Mouse (Mus musculus): ENCODE data around the gene AI467606.

AI467606 gene

GRCm38 (mm10) chr7:127096456-127096855 is 5.3 kb downstream of the AI467606 start:
- no peak for DNase-seq

GRCm38 (mm10) chr7:127098521-127098920 is 7.4 kb downstream of the AI467606 start:
- DNase-seq: no peak

- no peak for DNase-seq
These were observed 7.8 kb downstream of the AI467606 start for GRCm38 (mm10) chr7:127098950-127099349.

DNA sequence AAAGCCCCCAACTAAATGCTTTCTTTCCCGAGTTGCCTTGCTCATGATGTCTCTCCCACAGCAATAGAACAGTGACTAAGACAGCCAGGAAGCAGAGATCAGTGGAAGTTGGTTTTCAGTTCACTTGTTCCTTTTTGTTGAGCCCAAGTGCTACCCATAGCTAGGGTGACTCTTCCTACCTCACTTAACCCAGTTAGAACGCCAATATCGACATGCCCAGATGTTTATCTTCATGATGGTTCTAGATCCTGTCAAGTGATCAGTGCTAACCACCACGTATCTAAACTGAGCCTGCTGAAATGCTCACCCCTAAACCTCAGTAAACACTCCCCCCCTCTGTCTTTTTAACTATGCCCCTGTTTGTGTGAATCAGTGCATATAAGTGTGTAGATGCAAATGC is 8.4 kb downstream of the AI467606 start:
- DNase-seq: no peak

DNA sequence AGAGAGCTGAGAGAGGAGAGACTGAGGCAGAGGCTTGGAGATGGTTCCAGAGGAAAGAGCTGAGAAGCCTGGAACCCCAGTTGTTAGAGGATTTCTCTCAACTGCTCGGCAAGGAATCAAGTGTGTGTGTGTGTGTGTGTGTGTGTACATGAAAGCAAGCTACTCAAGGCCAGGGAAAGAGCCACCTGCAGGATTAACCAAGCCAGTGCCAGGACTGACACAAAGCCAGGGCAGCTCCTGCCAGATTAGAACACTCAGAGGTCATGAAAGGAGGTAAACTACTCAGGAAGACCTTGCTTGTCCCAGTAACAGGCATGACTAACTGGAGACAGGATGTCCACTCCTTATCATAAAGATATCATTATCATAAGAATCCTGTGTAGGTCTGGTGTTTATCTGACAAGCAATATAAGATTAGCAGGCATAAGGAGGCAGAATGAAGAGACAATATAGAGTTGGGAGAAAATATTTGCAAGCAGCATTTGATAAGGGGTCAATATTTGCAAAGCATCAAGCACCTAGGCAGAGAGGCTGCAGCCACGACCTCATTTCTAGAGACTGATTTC is 10.4 kb downstream of the AI467606 start:
- DNase-seq: no peak

DNA sequence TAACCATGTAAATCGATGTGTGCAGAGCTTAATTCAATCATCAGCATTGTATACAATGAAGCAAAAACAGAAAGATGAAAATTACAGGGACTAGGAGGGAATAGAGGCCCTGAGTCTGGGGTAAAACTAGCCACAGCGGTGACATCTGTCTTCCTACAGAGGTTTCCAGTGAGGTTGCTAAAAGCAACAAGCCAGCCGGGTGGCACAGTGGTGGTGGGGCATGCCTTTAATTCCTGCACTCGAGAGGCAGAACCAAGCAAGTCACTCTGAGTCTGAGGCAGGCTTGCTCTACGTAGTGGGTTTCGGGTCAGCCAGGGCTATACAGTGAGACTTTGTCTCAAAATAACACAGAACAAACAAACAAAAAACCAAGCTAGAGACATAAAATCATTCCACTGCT is 11.0 kb downstream of the AI467606 start:
- DNase-seq: no peak

GRCm38 (mm10) chr7:127103960-127104359 is 12.8 kb downstream of the AI467606 start:
- DNase-seq: peak; percentile 22

- peak; percentile 91 for DNase-seq
These were observed 13.6 kb downstream of the AI467606 start for GRCm38 (mm10) chr7:127104560-127105332.

GRCm38 (mm10) chr7:127105551-127105950 is 14.4 kb downstream of the AI467606 start:
- DNase-seq: no peak

GRCm38 (mm10) chr7:127110239-127111007 is 19.3 kb downstream of the AI467606 start:
- DNase-seq: peak; percentile 82

GRCm38 (mm10) chr7:127111461-127111860 is 20.3 kb downstream of the AI467606 start:
- DNase-seq: peak; percentile 69

DNA sequence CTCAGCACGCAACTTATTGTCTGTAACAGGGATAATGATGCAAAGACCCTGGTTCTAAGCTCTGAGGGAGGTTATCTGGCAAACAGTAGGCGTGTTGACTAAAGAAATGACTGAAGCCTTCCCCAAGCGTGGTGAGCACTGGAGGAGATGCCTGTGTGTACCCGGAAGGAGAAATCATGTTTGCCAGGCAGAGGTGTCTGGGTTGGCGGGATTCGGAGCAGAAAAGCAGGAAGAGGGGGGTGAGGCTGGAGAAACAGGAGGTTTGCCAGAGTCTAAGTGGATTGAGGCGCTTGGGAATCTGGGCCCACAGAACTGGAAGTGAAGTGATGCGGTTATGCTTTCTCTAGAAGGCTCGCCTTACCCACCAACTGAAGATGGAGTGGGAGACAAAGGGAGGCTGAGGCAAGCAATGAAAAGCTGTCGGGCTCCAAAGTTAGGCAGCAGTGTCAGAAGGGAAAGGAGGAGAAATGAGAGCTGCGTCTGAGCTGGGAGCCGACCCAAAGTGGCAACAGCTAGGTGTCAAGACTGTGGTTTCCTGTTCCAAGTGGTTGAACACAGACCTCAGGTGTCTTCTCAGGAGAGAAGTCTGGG is 21.2 kb downstream of the AI467606 start:
- DNase-seq: no peak

- DNase-seq: no peak
These were observed 21.9 kb downstream of the AI467606 start for GRCm38 (mm10) chr7:127112921-127113597.

- DNase-seq: no peak
These were observed 22.6 kb downstream of the AI467606 start for GRCm38 (mm10) chr7:127113614-127114259.

GRCm38 (mm10) chr7:127114920-127115319 is 23.8 kb downstream of the AI467606 start:
- DNase-seq: no peak

DNA sequence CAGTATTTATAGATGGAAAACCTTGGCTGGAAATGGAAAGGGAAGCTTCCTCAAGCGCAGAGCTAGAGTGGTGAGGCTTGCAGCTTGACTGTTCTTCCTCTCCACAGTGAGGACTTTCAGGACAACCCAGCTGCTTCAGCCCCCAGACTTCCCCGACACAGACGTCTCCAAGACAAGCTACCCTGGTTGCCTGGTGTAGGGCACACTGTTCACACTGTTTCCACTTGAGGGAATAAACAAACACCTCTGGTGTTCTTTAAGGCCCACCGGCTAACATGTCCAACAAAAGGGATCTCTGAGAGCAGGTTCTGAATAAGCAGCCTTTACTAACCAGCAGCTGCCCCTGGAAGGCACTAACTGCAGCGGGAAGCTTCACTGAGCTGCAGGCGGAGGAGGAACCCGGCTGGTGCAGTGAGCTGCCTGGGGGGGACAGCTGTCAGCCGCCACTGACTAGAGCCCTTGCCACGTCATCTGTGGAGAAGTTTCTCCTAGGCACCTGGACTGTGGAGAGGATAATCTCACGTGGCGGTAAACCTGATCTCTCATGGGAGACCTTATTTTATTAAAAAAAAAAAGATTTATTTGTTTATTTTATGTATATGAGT is 25.3 kb downstream of the AI467606 start:
- no peak for DNase-seq

- DNase-seq: peak; percentile 42
These were observed 26.8 kb downstream of the AI467606 start for GRCm38 (mm10) chr7:127117948-127118347.

DNA sequence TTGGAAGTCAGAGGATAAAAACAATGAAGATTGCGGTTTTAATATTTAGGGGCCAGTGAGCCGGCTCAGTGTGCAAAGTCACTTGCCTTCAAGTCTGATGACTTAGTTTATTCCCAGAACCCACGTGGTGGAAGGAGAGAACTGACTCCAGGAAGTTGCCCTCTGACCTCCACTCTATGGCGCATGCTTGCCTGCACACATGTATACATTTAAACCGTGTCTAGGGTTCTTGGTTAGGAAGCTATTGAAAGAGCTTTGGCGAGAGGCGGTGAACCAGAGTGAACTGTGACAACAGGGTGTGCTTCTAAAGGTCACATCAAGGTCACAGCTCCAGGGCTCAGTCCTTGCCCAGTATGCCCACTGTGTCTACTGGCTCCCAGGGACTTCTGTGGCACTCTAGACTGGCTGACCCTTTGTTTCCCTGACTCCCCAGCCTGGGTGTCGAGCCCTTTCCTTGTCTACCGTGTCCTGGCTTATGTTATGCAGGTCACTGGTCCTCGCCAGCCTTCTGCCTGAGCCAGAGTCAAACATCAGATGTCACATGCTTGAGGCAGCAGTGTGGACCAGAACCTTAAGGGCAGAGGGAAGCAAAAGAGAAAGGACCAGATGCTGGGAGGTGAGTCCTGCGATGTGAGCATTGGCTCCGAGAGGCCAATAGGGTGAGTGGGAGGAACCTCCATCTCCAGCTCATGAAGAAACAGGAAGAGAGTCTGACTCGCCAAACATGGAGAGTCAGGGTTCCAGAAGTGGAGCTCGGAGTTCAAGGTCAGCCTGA is 27.7 kb downstream of the AI467606 start:
- peak; percentile 56 for DNase-seq

- DNase-seq: no peak
These were observed 30.1 kb downstream of the AI467606 start for GRCm38 (mm10) chr7:127121061-127121910.

- DNase-seq: no peak
These were observed 30.7 kb downstream of the AI467606 start, which contains the start of gene Qprt for GRCm38 (mm10) chr7:127121911-127122270. Qprt (minus strand) TSS chr7:127122226.
